Mouse (Mus musculus): ENCODE data around the gene Rsbn1l. TPM values are rescaled to one million over a fixed set of nuclear protein-coding genes. Genes with fewer than 3 reads are reported as not detected.

Gene Rsbn1l
- total RNA-seq, 2 experiments from 2014 or later, result 20.3 to 21.4 TPM

- DNase-seq (ENCODE audit: low spot score in 2 of 2), result no peak
These were observed 112.8 kb downstream of the Rsbn1l start for GRCm38 (mm10) chr5:20843405-20843804.

Other genes starting within 250 kb of the Rsbn1l start
- gene Phtf2, start 74.3 kb downstream of the Rsbn1l start, total RNA-seq (2021), result 10 to 100 TPM in 1 of 2 experiments, 1 to 10 TPM in 1; 9.1 to 12.1 TPM
- gene Tmem60, start 74.2 kb downstream of the Rsbn1l start, total RNA-seq (2021), result 10 to 100 TPM; 18.8 to 22.8 TPM
- gene Ptpn12, start 99.5 kb upstream of the Rsbn1l start, total RNA-seq (2021), result 10 to 100 TPM; 33.0 to 36.7 TPM
- gene Gsap, start 229.9 kb upstream of the Rsbn1l start, total RNA-seq (2021), result 1 to 10 TPM; 6.3 to 6.5 TPM